Mouse (Mus musculus): Measurements from ENCODE around the gene AB124611.

DNA sequence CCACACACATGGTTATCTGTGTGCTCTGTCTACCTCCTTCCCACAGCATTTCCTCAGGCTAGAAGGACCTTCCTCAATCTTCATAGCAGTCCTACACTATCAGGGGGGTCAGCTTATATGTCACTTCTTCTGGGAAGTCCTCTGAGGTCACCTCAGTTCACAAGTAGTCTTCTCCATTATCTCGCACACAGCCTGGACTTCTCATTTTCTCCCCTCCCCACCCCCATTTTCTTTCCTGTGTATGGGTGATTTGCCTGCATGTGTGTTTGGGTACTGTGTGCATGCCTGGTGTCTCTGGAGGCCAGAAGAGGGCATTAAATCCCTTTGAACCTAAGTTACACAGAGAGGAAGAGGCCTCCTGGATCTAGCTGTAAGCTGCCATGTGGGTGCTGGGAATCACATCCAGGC lies 1.9 kb downstream of the AB124611 start:
- TF ChIP-seq CTCF (IDR thresholded peaks at IDR 0.05; ENCODE audit: insufficient read depth, low read length) (no peak), POLR2A (IDR thresholded peaks at IDR 0.05; ENCODE audit: borderline replicate concordance, extremely low read depth, low read depth, low read length) (no peak)

Data from lung, adult 2 months (tissue).